Mouse (Mus musculus) heart, postnatal 4 days (tissue): ENCODE measurements around the gene Sctr. TPM values are rescaled to one million over a fixed set of nuclear protein-coding genes. Genes with fewer than 3 reads are reported as not detected.

Source experiments
- DNase-seq: peaks from one replicate; pipeline ENCODE4 v3.0.0; 2021
- total RNA-seq, 2 experiments: library from RNA; stranded (reverse); gene quantifications; 2 replicates each; pipeline ENCODE4 v1.2.3; 2021

Sctr gene
- total RNA-seq, 2 experiments from 2014 or later, result 0.14 TPM; not detected in 1

GRCm38 (mm10) chr1:120070168-120070567 lies 63.5 kb downstream of the Sctr start:
- no peak for DNase-seq

- no peak for DNase-seq
These were observed 64.4 kb downstream of the Sctr start for GRCm38 (mm10) chr1:120071133-120071532.

- DNase-seq, result peak; percentile 46
These were observed 66.2 kb downstream of the Sctr start for GRCm38 (mm10) chr1:120072900-120073299.

- peak; percentile 81 for DNase-seq
These were observed 67.0 kb downstream of the Sctr start, which contains the start of gene Tmem37 for GRCm38 (mm10) chr1:120073519-120074306. Gene Tmem37 (minus strand): TSS chr1:120074074.

- DNase-seq, result no peak
These were observed 67.6 kb downstream of the Sctr start for GRCm38 (mm10) chr1:120074307-120074702.

GRCm38 (mm10) chr1:120074931-120075330 lies 68.2 kb downstream of the Sctr start:
- DNase-seq, result peak; percentile 20

- DNase-seq, result no peak
These were observed 68.8 kb downstream of the Sctr start for GRCm38 (mm10) chr1:120075507-120075906.

- DNase-seq, result no peak
These were observed 71.2 kb downstream of the Sctr start for GRCm38 (mm10) chr1:120077746-120078410.

- DNase-seq, result no peak
These were observed 73.9 kb downstream of the Sctr start for GRCm38 (mm10) chr1:120080632-120081031.

- no peak for DNase-seq
These were observed 76.4 kb downstream of the Sctr start for GRCm38 (mm10) chr1:120082957-120083585.

GRCm38 (mm10) chr1:120083921-120084517 lies 77.3 kb downstream of the Sctr start:
- no peak for DNase-seq

- DNase-seq, result no peak
These were observed 79.0 kb downstream of the Sctr start for GRCm38 (mm10) chr1:120085696-120086095.

GRCm38 (mm10) chr1:120086644-120087043 lies 80.0 kb downstream of the Sctr start:
- DNase-seq, result no peak

- no peak for DNase-seq
These were observed 82.5 kb downstream of the Sctr start for GRCm38 (mm10) chr1:120089180-120089579.

GRCm38 (mm10) chr1:120090880-120091570 lies 84.3 kb downstream of the Sctr start:
- DNase-seq, result peak; percentile 28

- peak; percentile 93 for DNase-seq
These were observed 86.9 kb downstream of the Sctr start for GRCm38 (mm10) chr1:120093482-120094134.

- no peak for DNase-seq
These were observed 88.2 kb downstream of the Sctr start for GRCm38 (mm10) chr1:120094920-120095319.

- DNase-seq, result peak; percentile 77
These were observed 91.6 kb downstream of the Sctr start for GRCm38 (mm10) chr1:120098327-120098726.

- no peak for DNase-seq
These were observed 92.8 kb downstream of the Sctr start for GRCm38 (mm10) chr1:120099483-120099882.

GRCm38 (mm10) chr1:120100456-120101226 lies 93.9 kb downstream of the Sctr start:
- DNase-seq, result no peak

- no peak for DNase-seq
These were observed 94.5 kb downstream of the Sctr start for GRCm38 (mm10) chr1:120101227-120101609.
